In genomic region chr11:34447891-34448290, GRCm38 (mm10) we compare ENCODE assay signal across 8 mouse cellular contexts.
DNase-seq lines count a peak whose midpoint lies in the region; ATAC-seq and TF ChIP-seq lines count a peak whose summit lies in the region.

No protein-coding gene starts in this region.

- WGBS in heart, embryonic 11.5 days (ENCODE audit: insufficient replicate concordance) = 28% methylated on average over 4 of the region's 4 CpGs
- 57% methylated on average over 4 of the region's 4 CpGs for WGBS in spleen, adult 2 months
- WGBS in intestine, postnatal 0 days = 42% methylated on average over 4 of the region's 4 CpGs

- no peaks in the 10 kb centered on the region for H3K4me1 ChIP-seq in heart, embryonic 11.5 days (ENCODE audit: control insufficient read depth, insufficient read depth, low read length)
- no peaks in the 10 kb centered on the region for H3K4me1 ChIP-seq in spleen, adult 2 months (ENCODE audit: control insufficient read depth, insufficient read depth, insufficient read length)
- H3K4me1 ChIP-seq in intestine, postnatal 0 days (replicated peaks; ENCODE audit: control insufficient read depth, insufficient read depth, low read length) = no peaks in the 10 kb centered on the region

- H3K9ac ChIP-seq in heart, embryonic 11.5 days (ENCODE audit: low read depth, low read length) = no peak overlapping the region
- no peak overlapping the region for H3K9ac ChIP-seq in intestine, postnatal 0 days (ENCODE audit: low read depth, low read length)

- H3K27me3 ChIP-seq in heart, embryonic 11.5 days (ENCODE audit: control insufficient read depth, insufficient read depth, low read length) = no peaks in the 10 kb centered on the region
- no peaks in the 10 kb centered on the region for H3K27me3 ChIP-seq in spleen, adult 2 months (ENCODE audit: control insufficient read depth, insufficient read depth, low read length)
- H3K27me3 ChIP-seq in intestine, postnatal 0 days (replicated peaks; ENCODE audit: control insufficient read depth, insufficient read depth, low read length) = no peaks in the 10 kb centered on the region

- TF ChIP-seq POLR2A in spleen, adult 2 months (IDR thresholded peaks at IDR 0.05; ENCODE audit: low read depth, low read length) = no peak

- H3K4me2 ChIP-seq in heart, embryonic 11.5 days = no peak overlapping the region
- no peak overlapping the region for H3K4me2 ChIP-seq in intestine, postnatal 0 days (replicated peaks; ENCODE audit: low read depth)

- TF ChIP-seq CTCF in spleen, adult 2 months (IDR thresholded peaks at IDR 0.05; ENCODE audit: extremely low read depth, insufficient read depth, insufficient read length, insufficient replicate concordance) = no peak
- no peak for TF ChIP-seq CTCF in intestine, postnatal 0 days (IDR thresholded peaks at IDR 0.05; ENCODE audit: low read depth)

- H3K27ac ChIP-seq in heart, embryonic 11.5 days (ENCODE audit: low read depth, low read length) = no peak overlapping the region
- H3K27ac ChIP-seq in spleen, adult 2 months (ENCODE audit: insufficient read depth, low read length) = no peak overlapping the region
- no peak overlapping the region for H3K27ac ChIP-seq in intestine, postnatal 0 days (ENCODE audit: low read depth, low read length)

- ATAC-seq in heart, embryonic 11.5 days (replicated peaks; ENCODE audit: insufficient number of reproducible peaks, low FRiP score, low TSS enrichment) = no peak
- ATAC-seq in intestine, postnatal 0 days = no peak

- H3K9me3 ChIP-seq in heart, embryonic 11.5 days (replicated peaks; ENCODE audit: control insufficient read depth, low read length) = no peaks in the 10 kb centered on the region
- no peaks in the 10 kb centered on the region for H3K9me3 ChIP-seq in intestine, postnatal 0 days (ENCODE audit: control insufficient read depth)

- H3K4me3 ChIP-seq in heart, embryonic 11.5 days (ENCODE audit: low read depth, low read length) = no peak overlapping the region
- no peak overlapping the region for H3K4me3 ChIP-seq in spleen, adult 2 months (ENCODE audit: extremely low read depth, insufficient read depth, insufficient read length)
- no peak overlapping the region for H3K4me3 ChIP-seq in intestine, postnatal 0 days (ENCODE audit: low read depth, low read length)

- DNase-seq in heart, adult 8-10 months (ENCODE audit: low spot score) = peak; percentile 4
- DNase-seq in spleen, adult 2 months (ENCODE audit: low read depth in 1 of 2, low spot score in 2 of 2) = peak; percentile 1 to 9
- no peak for DNase-seq in spleen, postnatal 14 days (ENCODE audit: low spot score in 2 of 2)
- DNase-seq in forelimb bud, embryonic 11.5 days (ENCODE audit: low read depth, low spot score) = peak; percentile 85
- DNase-seq in thymus, postnatal 25 days = peak; percentile 27
- DNase-seq in left cerebral cortex, adult 18-20 months (ENCODE audit: low spot score in 2 of 2) = no peak

- no peaks in the 10 kb centered on the region for H3K36me3 ChIP-seq in heart, embryonic 11.5 days (ENCODE audit: control insufficient read depth, insufficient read depth, low read length)
- peaks cover 9% of the 10 kb centered on the region for H3K36me3 ChIP-seq in spleen, adult 2 months (ENCODE audit: control insufficient read depth, insufficient read depth, low read length)
- no peaks in the 10 kb centered on the region for H3K36me3 ChIP-seq in intestine, postnatal 0 days (ENCODE audit: control insufficient read depth, insufficient read depth)

Comparison
In these comparisons a context has a peak if more than half of its experiments do, and no peak if none do; other contexts are left out.
1. DNase-seq: peak in heart, adult 8-10 months (single experiment), spleen, adult 2 months (2 of 2), forelimb bud, embryonic 11.5 days (single experiment) and thymus, postnatal 25 days (single experiment); none in spleen, postnatal 14 days (0 of 2) and left cerebral cortex, adult 18-20 months (0 of 2).